Mouse (Mus musculus) liver, embryonic 14.5 days (tissue): ENCODE data around the gene Mad2l1bp. TPM values are rescaled to one million over a fixed set of nuclear protein-coding genes. Genes with fewer than 3 reads are reported as not detected.
A peak's percentile ranks its signal among the peaks of the same experiment; 100 is the strongest.

Experiments
- ATAC-seq: fragments of 200-750 bp; cut with Nextera tagmentation; 2 replicates; pipeline ENCODE4 v1.8.0; 2017; ENCODE audit warnings: moderate number of reproducible peaks, mild to moderate bottlenecking, moderate library complexity; ENCODE audit not compliant: insufficient read depth
- DNase-seq, 3 experiments: peaks; one replicate each; pipeline ENCODE4 v3.0.0-alpha.2; 2012 to 2013; ENCODE audit warnings: low read depth in 3 of 3, low spot score in 3 of 3
- H3K27ac ChIP-seq: fragments of 300-500 bp; sonication (generic); 2 replicates; pipeline ENCODE4 v1.5.1; 2014; ENCODE audit warnings: moderate library complexity, mild to moderate bottlenecking, control low read depth, inconsistent platforms
- H3K27me3 ChIP-seq: fragments of 300-500 bp; sonication (generic); 2 replicates; pipeline ENCODE4 v1.6.1; 2014; ENCODE audit warnings: mild to moderate bottlenecking, low read length, moderate library complexity; ENCODE audit not compliant: control insufficient read depth, insufficient read depth
- H3K36me3 ChIP-seq: fragments of 300-500 bp; sonication (generic); replicated peaks from 2 replicates; pipeline ENCODE4 v1.6.1; 2014; ENCODE audit warnings: low read depth; ENCODE audit not compliant: control insufficient read depth, insufficient read depth
- H3K4me1 ChIP-seq, 2 experiments: fragments of 200-500 bp in 1 of 2; fragments of 300-500 bp in 1 of 2; sonication (generic) in 1 of 2; replicated peaks; 2 replicates each; pipeline ENCODE4 v1.6.1; 2012 to 2014; ENCODE audit warnings: antibody characterized with exemption in 1 of 2, inconsistent platforms in 1 of 2, low read length in 1 of 2; ENCODE audit not compliant: control insufficient read depth in 2 of 2, insufficient read depth in 2 of 2
- H3K4me2 ChIP-seq: fragments of 300-500 bp; sonication (generic); 2 replicates; pipeline ENCODE4 v1.6.1; 2014; ENCODE audit warnings: low read depth, mild to moderate bottlenecking, control low read depth, moderate library complexity
- H3K4me3 ChIP-seq, 2 experiments: fragments of 200-500 bp in 1 of 2; fragments of 300-500 bp in 1 of 2; sonication (generic) in 1 of 2; 2 replicates each; pipeline ENCODE4 v1.5.1; 2012 to 2014; ENCODE audit warnings: low read depth in 2 of 2, low read length in 2 of 2, mild to moderate bottlenecking in 2 of 2, control low read depth in 1 of 2, inconsistent platforms in 1 of 2, moderate library complexity in 1 of 2; ENCODE audit not compliant: insufficient read depth in 1 of 2
- H3K9ac ChIP-seq: fragments of 300-500 bp; sonication (generic); replicated peaks from 2 replicates; pipeline ENCODE4 v1.6.1; 2014; ENCODE audit warnings: mild to moderate bottlenecking, control low read depth, moderate library complexity
- H3K9me3 ChIP-seq: fragments of 300-500 bp; sonication (generic); 2 replicates; pipeline ENCODE4 v1.6.1; 2016; ENCODE audit warnings: low read length, mixed read lengths; ENCODE audit not compliant: control insufficient read depth
- CTCF ChIP-seq: IDR thresholded peaks from 2 replicates; pipeline ENCODE4 v1.5.1; 2016; ENCODE audit warnings: antibody characterized with exemption, low read depth, control low read depth
- EP300 ChIP-seq: IDR thresholded peaks from 2 replicates; pipeline ENCODE4 v1.6.1; 2016; ENCODE audit warnings: antibody characterized with exemption, low read depth
- WGBS: fragments of 180-500 bp; shearing (Covaris S2); extraction: QIAGEN DNeasy Blood & Tissue Kit; methylation state at CpG from one replicate; pipeline ENCODE4 v1.1.7; 2014; ENCODE audit not compliant: insufficient replicate concordance; 5-methylcytosine and 5-hydroxymethylcytosine counted together
- polyA plus RNA-seq, 2 experiments: library from polyadenylated mRNA; depleted of rRNA in 1 of 2; stranded (reverse) in 1 of 2; unstranded in 1 of 2; fragments of >200 nt; fragmentation: Nextera tagmentation in 1 of 2; extraction: Ambion mirVana in 1 of 2; gene quantifications; 2 replicates each; pipeline versions ENCODE4 v1.2.1 to v1.2.3; 2012 to 2014

Gene Mad2l1bp
- polyA plus RNA-seq, 2 experiments, result 25.6 to 37.2 TPM

DNA sequence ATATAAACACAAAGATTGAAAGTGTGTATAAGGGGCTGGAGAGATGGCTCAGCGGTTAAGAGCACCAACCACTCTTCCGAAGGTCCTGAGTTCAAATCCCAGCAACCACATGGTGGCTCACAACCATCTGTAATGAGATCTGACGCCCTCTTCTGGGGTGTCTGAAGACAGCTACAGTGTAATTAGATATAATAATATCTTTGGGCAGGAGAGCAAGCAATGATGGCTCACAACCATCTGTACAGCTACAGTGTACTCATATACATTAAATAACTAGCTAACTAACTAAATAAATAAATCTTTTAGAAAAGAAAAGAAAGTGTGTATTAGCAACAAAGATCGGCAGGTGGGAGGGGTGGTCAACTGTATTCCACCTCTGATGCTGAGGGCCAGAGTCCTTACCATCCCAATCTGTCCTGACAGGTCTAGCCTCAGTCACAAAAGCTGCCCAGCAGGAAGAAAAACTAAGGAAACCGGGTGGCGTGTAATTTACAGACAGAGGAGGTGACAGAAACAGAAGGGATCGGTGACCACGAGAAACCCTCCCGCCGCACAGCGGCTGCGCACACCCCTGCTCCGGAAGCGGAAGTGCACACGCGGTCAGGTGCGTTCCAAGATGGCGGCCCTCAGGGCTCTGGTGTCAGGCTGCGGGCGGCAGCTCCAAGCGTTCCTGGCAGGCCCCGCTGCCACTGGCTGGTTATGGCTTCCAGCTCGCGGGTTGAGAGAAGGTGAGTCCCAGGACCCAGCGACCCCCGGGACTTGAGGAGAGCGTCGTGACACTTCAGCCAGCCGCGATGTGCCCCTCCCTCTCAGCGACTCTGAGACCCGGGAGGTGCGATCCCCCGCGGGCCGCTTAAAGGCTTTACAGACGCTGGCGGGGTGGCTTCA lies 42.7 kb downstream of the Mad2l1bp start, which contains the start of gene Mrps18a:
Gene Mrps18a, plus strand, starts transcription at position 585 of the 888 bp plus-strand sequence.
- H3K4me1 ChIP-seq, result peaks cover 7 to 9% of the 10 kb centered on the region in 2 experiments
- H3K9me3 ChIP-seq, result no peaks in the 10 kb centered on the region
- TF ChIP-seq EP300 (no peak), CTCF (no peak)
- peak within 1 kb of the TSS; percentile 32 for H3K27ac ChIP-seq
- DNase-seq (peak; percentile 59 to 62 (median 59)), ATAC-seq (peak; percentile 85)
- peak within 1 kb of the TSS; percentile 69 to 92 for H3K4me3 ChIP-seq
- H3K9ac ChIP-seq, result peak within 1 kb of the TSS; percentile 80
- H3K4me2 ChIP-seq, result peak within 1 kb of the TSS; percentile 98
- H3K36me3 ChIP-seq, result no peaks in the 10 kb centered on the region
- H3K27me3 ChIP-seq, result peaks cover 2% of the 10 kb centered on the region; the same call in 1 of the 2 replicates
- WGBS, result 6% methylated on average over 38 of the region's 38 CpGs

DNA sequence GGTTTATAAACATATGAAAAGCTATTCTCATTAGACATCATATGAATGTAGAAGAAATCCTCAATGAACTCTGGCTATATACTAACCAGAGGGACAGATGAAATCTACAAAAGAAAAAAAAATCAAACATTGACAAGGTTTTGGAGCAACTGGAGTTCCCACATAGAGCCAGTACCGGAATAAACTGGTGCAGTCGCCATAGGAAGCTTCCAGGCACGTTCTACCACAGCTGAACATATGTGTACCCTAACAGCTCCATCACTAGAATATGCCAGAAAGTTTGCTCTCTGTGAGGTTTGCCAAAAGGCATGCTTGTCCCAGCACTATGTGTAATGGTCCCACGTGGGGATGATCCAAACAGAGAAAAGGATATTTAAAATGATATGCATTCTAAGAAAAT lies 45.1 kb downstream of the Mad2l1bp start:
- Histone ChIP-seq H3K36me3 (no peaks in the 10 kb centered on the region), H3K9ac (no peak overlapping the region), H3K4me3 (no peak overlapping the region), H3K27ac (no peak overlapping the region), H3K27me3 (peaks cover 2% of the 10 kb centered on the region; the same call in 1 of the 2 replicates), H3K4me2 (no peak overlapping the region), H3K4me1 (peaks cover 7 to 9% of the 10 kb centered on the region in 2 experiments), H3K9me3 (no peaks in the 10 kb centered on the region)
- DNase-seq, result no peak
- TF ChIP-seq EP300 (no peak), CTCF (no peak)
- WGBS, result 61% methylated on average over 4 of the region's 4 CpGs
- ATAC-seq, result no peak

DNA sequence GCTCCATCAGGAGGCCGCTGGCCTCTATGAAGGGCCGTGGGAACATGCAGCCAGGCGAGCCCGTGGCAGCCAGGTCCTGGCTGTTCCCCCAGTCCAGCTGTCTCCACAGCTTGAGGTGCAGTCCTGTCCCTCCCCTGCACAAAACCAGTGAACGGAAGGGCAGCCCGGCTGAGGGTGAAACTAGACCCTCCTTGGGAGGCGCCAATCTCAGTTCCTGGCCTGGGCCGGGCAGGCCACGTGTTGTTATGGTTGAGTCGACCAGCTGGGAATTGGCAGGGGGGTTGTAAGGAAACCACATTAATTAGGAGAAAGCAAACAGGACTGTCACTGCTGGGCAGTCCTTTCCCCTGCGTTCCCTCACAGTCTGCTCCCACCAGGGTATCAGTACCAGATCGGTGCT lies 48.9 kb downstream of the Mad2l1bp start:
- Histone ChIP-seq H3K4me1 (no peaks in the 10 kb centered on the region), H3K27ac (no peak overlapping the region), H3K9ac (no peak overlapping the region), H3K4me2 (no peak overlapping the region), H3K36me3 (no peaks in the 10 kb centered on the region), H3K4me3 (no peak overlapping the region), H3K27me3 (0 out of 2 replicates have a peak, but pooled peaks cover under 1% of the 10 kb centered on the region), H3K9me3 (no peaks in the 10 kb centered on the region)
- 38% methylated on average over 12 of the region's 12 CpGs for whole genome bisulfite sequencing
- TF ChIP-seq EP300 (no peak), CTCF (no peak)
- DNase-seq (no peak), ATAC-seq (no peak)

DNA sequence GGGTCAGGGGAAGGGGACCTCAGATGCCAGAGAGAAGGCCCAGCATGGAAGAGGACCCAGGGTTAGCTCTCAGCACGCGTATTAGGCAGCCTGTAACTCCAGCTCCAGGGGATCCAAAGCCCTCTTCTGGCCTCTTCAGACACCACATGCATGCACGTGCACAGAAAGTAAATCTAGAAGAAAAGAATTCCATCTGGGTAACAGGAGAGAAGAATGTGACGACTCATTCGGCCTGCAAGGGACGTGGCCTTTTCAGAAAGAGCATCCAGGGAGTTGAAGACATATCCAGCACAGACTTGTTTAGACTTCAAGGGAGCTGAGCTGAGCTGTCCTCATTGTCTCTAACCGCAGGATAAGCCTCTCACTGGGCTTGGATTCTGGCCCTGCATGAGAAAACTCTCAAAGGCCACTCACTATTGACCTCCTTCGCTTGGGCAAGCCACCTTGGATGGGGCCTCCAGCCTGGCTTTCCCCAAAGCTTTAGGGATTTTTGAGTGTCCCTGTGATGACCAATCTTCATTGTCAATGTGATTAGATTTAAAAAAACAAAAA lies 50.7 kb downstream of the Mad2l1bp start:
- Histone ChIP-seq H3K27ac (no peak overlapping the region), H3K4me3 (no peak overlapping the region), H3K36me3 (no peaks in the 10 kb centered on the region), H3K4me1 (no peaks in the 10 kb centered on the region), H3K9me3 (no peaks in the 10 kb centered on the region), H3K27me3 (no peaks in the 10 kb centered on the region), H3K4me2 (no peak overlapping the region), H3K9ac (no peak overlapping the region)
- 65% methylated on average over 8 of the region's 8 CpGs for WGBS
- ATAC-seq (no peak), DNase-seq (no peak)
- TF ChIP-seq CTCF (no peak), EP300 (no peak)

DNA sequence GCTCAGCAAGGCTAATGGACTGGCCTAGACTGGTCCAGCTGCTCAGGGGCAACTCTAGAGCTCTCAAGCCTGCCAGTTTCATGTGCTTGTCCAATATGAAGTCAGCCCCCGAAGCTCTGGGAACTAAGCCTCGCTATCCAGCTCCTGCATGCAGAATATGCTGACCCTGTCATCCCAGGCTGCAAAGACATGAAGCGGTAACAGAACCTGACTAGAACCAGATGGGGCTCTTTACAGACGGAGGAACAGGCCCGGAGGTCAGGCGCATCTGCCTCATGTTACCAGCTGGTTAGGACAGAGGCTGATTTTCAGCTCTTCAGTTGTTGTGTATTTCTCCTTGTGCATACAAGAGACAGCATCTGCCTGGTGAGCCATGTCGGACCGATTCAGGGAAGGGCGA lies 51.4 kb downstream of the Mad2l1bp start:
- Histone ChIP-seq H3K36me3 (no peaks in the 10 kb centered on the region), H3K4me1 (no peaks in the 10 kb centered on the region), H3K9ac (no peak overlapping the region), H3K27me3 (no peaks in the 10 kb centered on the region), H3K9me3 (no peaks in the 10 kb centered on the region), H3K4me3 (no peak overlapping the region), H3K4me2 (no peak overlapping the region), H3K27ac (no peak overlapping the region)
- WGBS, result 81% methylated on average over 9 of the region's 9 CpGs
- TF ChIP-seq EP300, result no peak
- no peak for DNase-seq
- ATAC-seq, result no peak
